Mouse (Mus musculus): Measurements from ENCODE around the gene Gm13695. TPM values are rescaled to one million over a fixed set of nuclear protein-coding genes. Genes with fewer than 3 reads are reported as not detected.

The Gm13695 gene
- polyA plus RNA-seq, 1 experiment = not detected

DNA sequence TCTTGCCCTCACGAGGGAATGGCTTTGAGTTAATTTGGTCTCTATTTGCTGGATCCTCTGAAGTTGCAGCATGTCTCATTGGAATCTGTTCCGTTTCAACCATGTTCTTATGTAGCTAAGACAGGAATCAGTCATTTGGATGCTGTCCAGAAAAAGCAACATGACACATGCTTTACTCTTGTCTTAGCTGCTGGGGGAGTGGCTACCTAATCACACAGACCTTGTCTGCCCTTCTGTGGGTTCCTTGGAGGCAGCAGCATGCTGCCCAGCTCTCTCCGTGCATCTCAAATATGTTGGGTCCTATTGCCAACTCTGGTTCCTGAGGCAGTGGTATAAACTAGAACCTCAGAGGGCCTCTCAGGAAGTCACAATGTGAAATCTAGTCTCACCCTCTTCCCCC lies 51.2 kb downstream of the Gm13695 start:
- 65% methylated on average over 3 of the region's 3 CpGs for WGBS
- H3K36me3 ChIP-seq (ENCODE audit: control insufficient read depth, insufficient read depth, low read length) = no peaks in the 10 kb centered on the region
- TF ChIP-seq CTCF (IDR thresholded peaks at IDR 0.05; ENCODE audit: borderline replicate concordance, control insufficient read depth, extremely low read depth, insufficient read depth, low read length, poor library complexity) (no peak), POLR2A (IDR thresholded peaks at IDR 0.05; ENCODE audit: control insufficient read depth, extremely low read depth, insufficient read depth, low read length, poor library complexity) (no peak)
- H3K27ac ChIP-seq (ENCODE audit: control insufficient read depth, insufficient read depth, low read length) = no peak overlapping the region
- no peaks in the 10 kb centered on the region for H3K27me3 ChIP-seq (ENCODE audit: control insufficient read depth, insufficient read depth, low read length)
- H3K4me1 ChIP-seq (replicated peaks; ENCODE audit: control insufficient read depth, insufficient read depth, low read length) = peaks cover 14% of the 10 kb centered on the region
- no peak for DNase-seq
- H3K4me3 ChIP-seq (ENCODE audit: control insufficient read depth, insufficient read depth, low read length) = no peak overlapping the region

Other genes with a start within 250 kb of the Gm13695 start
- gene Itgav, start 242.9 kb upstream of the Gm13695 start, polyA plus RNA-seq (2012; rRNA removed) = 25.9 and 70.5 TPM in 2 replicates
- gene Fam171b, start 154.7 kb upstream of the Gm13695 start, polyA plus RNA-seq (2012; rRNA removed) = 0.14 and 0.27 TPM in 2 replicates
- gene Zswim2, start 26.1 kb upstream of the Gm13695 start, polyA plus RNA-seq (2012; rRNA removed) = not detected in 2 replicates
- not detected in 2 replicates for gene Gm13698, start 11.6 kb upstream of the Gm13695 start, polyA plus RNA-seq (2012; rRNA removed)
- not detected in 2 replicates for gene Gm13693, start 5.8 kb upstream of the Gm13695 start, polyA plus RNA-seq (2012; rRNA removed)
- gene Gm13696, start 5.8 kb downstream of the Gm13695 start, polyA plus RNA-seq (2012; rRNA removed) = not detected in 2 replicates
- gene Gm13694, start 11.6 kb downstream of the Gm13695 start, polyA plus RNA-seq (2012; rRNA removed) = not detected in 2 replicates
- gene Gm13697, start 17.4 kb downstream of the Gm13695 start, polyA plus RNA-seq (2012; rRNA removed) = not detected in 2 replicates
- not detected in 2 replicates for gene Gm13691, start 23.2 kb downstream of the Gm13695 start, polyA plus RNA-seq (2012; rRNA removed)